Mouse (Mus musculus) lung, postnatal 0 days (tissue): ENCODE results near the gene Csf2. TPM values are rescaled to one million over a fixed set of nuclear protein-coding genes. Genes with fewer than 3 reads are reported as not detected.

Source experiments
- ATAC-seq: fragments of 200-750 bp; cut with Nextera tagmentation; 2 replicates; pipeline ENCODE4 v1.8.0; 2017; ENCODE audit warnings: moderate library complexity
- DNase-seq: peaks from one replicate; pipeline ENCODE4 v3.0.0-alpha.2; 2016; ENCODE audit warnings: low spot score
- H3K27ac ChIP-seq: fragments of 300-500 bp; sonication (generic); 2 replicates; pipeline ENCODE4 v1.5.1; 2014; ENCODE audit warnings: antibody characterized with exemption, mild to moderate bottlenecking, low read length, mixed read lengths
- H3K27me3 ChIP-seq: fragments of 300-500 bp; sonication (generic); replicated peaks from 2 replicates; pipeline ENCODE4 v1.6.1; 2014; ENCODE audit warnings: low read length, mixed read lengths; ENCODE audit not compliant: insufficient read depth
- H3K36me3 ChIP-seq: fragments of 300-500 bp; sonication (generic); 2 replicates; pipeline ENCODE4 v1.6.1; 2014; ENCODE audit warnings: low read length, mixed read lengths; ENCODE audit not compliant: insufficient read depth
- H3K4me1 ChIP-seq: fragments of 300-500 bp; sonication (generic); 2 replicates; pipeline ENCODE4 v1.6.1; 2014; ENCODE audit warnings: antibody characterized with exemption, low read depth, low read length, mixed read lengths; ENCODE audit not compliant: insufficient read depth
- H3K4me2 ChIP-seq: fragments of 300-500 bp; sonication (generic); replicated peaks from 2 replicates; pipeline ENCODE4 v1.6.1; 2014; ENCODE audit warnings: low read depth, mild to moderate bottlenecking, low read length, moderate library complexity, mixed read lengths
- H3K4me3 ChIP-seq: fragments of 300-500 bp; sonication (generic); 2 replicates; pipeline ENCODE4 v1.5.1; 2014; ENCODE audit warnings: low read depth, low read length
- H3K9ac ChIP-seq: fragments of 300-500 bp; sonication (generic); replicated peaks from 2 replicates; pipeline ENCODE4 v1.6.1; 2014; ENCODE audit warnings: low read depth, mild to moderate bottlenecking
- H3K9me3 ChIP-seq: fragments of 300-500 bp; sonication (generic); 2 replicates; pipeline ENCODE4 v1.6.1; 2016; ENCODE audit warnings: low read length, mixed read lengths
- CTCF ChIP-seq: IDR thresholded peaks from 2 replicates; pipeline ENCODE4 v1.5.1; 2016; ENCODE audit warnings: antibody characterized with exemption, mild to moderate bottlenecking
- EP300 ChIP-seq: IDR thresholded peaks from 2 replicates; pipeline ENCODE4 v1.6.1; 2016; ENCODE audit warnings: antibody characterized with exemption, mild to moderate bottlenecking, control low read depth
- WGBS: fragments of 180-500 bp; shearing (Covaris S2); extraction: QIAGEN DNeasy Blood & Tissue Kit; methylation state at CpG from one replicate; pipeline ENCODE4 v1.1.7; 2014; 5-methylcytosine and 5-hydroxymethylcytosine counted together
- polyA plus RNA-seq: library from polyadenylated mRNA; unstranded; fragments of >200 nt; fragmentation: Nextera tagmentation; extraction: Ambion mirVana; gene quantifications from 2 replicates; pipeline ENCODE4 v1.2.1, GENCODE M21; 2015

Csf2 gene
- polyA plus RNA-seq, 1 experiment from 2014 or later = 16.9 TPM

DNA sequence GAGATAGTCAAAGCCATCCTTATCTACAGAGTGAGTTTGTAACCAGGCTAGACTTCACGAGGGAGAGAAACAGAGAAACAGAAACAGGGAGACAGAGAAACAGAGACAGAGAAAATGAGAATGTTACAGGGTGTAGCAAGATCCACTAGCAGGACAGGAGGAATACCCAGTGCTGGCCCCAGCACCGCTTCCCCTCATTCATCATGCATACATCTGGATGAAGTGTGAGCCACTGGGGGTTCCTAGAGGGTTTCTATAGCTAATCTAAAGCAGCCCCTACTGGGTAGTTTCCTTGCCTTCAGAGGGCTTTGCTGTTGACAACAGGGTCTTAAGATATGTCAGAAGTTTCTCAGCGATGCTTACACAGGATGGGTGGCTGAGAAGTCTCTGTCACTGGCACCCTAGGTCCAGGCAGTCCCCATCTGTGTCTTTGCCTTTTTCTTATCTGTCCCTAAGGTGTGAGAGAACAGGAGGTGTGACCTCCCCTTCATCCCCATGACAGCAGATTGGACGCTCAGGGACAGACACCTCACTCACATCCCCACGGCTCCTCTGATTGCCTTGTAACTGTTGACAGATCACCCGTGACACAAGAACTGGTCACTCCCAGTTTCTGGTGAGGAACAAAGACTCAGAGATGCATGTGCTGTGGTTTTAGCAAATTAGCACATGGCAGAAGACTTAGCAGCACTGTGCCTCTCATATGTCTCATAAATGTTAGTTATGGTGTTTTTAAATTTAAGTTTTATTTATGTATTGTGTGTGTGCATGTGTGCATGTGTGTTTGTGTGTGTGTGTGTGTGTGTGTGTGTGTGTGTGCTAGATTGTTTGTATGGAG lies 29.3 kb downstream of the Csf2 start:
- no peaks in the 10 kb centered on the region for H3K27me3 ChIP-seq
- DNase-seq (no peak), ATAC-seq (0 out of 2 replicates have a peak, but pooled peaks have one; percentile 17)
- no peaks in the 10 kb centered on the region for H3K4me1 ChIP-seq
- WGBS = 27% methylated on average over 6 of the region's 6 CpGs
- H3K9me3 ChIP-seq = no peaks in the 10 kb centered on the region
- TF ChIP-seq EP300 (no peak), CTCF (no peak)
- H3K4me2 ChIP-seq = no peak overlapping the region
- no peak overlapping the region for H3K4me3 ChIP-seq
- no peaks in the 10 kb centered on the region for H3K36me3 ChIP-seq
- no peak overlapping the region for H3K27ac ChIP-seq
- no peak overlapping the region for H3K9ac ChIP-seq

DNA sequence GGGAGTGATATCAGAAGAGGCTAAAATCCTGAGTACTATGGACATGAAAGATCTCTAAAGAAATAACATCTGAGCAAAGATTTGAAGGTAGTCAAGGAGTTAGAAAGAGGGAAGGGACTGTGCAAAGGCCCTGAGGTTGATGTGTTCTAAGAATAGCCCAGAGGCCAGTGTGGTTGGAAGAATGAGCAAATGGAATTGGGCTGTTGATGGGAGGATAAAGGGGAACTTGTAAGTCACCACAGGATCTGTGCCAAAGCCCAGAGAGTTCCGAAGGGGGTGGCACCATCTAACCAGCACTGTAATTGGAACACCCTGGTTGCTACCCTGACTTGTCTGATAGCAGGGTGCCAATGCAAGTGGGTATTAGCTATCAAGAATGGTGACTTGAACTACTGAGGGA lies 30.3 kb downstream of the Csf2 start:
- 73% methylated on average over 1 of the region's 1 CpGs for WGBS
- Histone ChIP-seq H3K4me3 (no peak overlapping the region), H3K27me3 (no peaks in the 10 kb centered on the region), H3K4me1 (no peaks in the 10 kb centered on the region), H3K4me2 (no peak overlapping the region), H3K27ac (no peak overlapping the region), H3K36me3 (no peaks in the 10 kb centered on the region), H3K9ac (no peak overlapping the region), H3K9me3 (no peaks in the 10 kb centered on the region)
- ATAC-seq (no peak), DNase-seq (no peak)
- TF ChIP-seq CTCF (no peak), EP300 (no peak)

DNA sequence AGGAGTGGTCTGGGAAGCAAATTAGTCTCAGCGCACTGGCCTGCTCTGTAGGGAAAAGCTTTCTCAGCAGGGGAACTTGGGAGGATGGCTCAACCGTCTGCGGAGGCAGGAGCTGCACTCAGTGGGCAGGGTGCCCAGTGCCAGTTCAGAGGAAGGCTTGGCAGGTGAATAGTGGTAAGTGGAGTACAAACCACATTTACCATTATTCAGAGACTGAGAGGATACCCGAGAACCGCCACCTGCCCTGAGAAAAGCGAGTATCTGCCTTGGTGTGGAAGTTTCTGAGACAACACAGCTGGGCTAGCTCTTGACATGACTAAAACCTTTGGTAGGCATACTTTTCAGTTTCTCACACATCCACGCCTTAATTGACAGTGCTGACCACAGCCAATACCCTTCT lies 32.1 kb downstream of the Csf2 start:
- no peaks in the 10 kb centered on the region for H3K27me3 ChIP-seq
- no peaks in the 10 kb centered on the region for H3K36me3 ChIP-seq
- H3K27ac ChIP-seq = no peak overlapping the region
- no peak for ATAC-seq
- no peak for DNase-seq
- 59% methylated on average over 7 of the region's 7 CpGs for WGBS
- no peak overlapping the region for H3K4me2 ChIP-seq
- TF ChIP-seq CTCF (no peak), EP300 (no peak)
- H3K4me3 ChIP-seq = no peak overlapping the region
- no peaks in the 10 kb centered on the region for H3K4me1 ChIP-seq
- no peaks in the 10 kb centered on the region for H3K9me3 ChIP-seq
- H3K9ac ChIP-seq = no peak overlapping the region

DNA sequence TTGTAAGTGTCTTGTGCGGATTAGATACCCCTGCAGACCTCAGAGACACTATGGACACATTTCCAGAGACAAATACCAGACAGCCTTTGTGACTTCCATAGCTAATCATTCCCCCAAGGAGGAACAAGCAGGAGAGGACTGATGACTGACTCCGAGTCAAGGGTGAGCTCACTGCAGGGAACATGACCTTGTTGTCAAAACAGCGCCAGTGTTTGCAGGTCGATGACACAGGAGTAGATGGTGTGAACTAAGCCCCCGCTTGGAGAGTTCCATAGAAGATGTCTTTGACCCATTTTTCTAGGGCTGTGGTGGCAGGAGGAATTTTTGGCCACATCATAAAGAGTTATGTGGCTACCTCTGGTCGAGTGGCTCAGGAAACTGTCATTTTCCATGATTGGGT lies 33.4 kb downstream of the Csf2 start:
- TF ChIP-seq EP300 (no peak), CTCF (no peak)
- Histone ChIP-seq H3K27me3 (no peaks in the 10 kb centered on the region), H3K9me3 (no peaks in the 10 kb centered on the region), H3K27ac (no peak overlapping the region), H3K4me1 (no peaks in the 10 kb centered on the region), H3K9ac (no peak overlapping the region), H3K4me2 (no peak overlapping the region), H3K36me3 (no peaks in the 10 kb centered on the region), H3K4me3 (no peak overlapping the region)
- ATAC-seq (no peak), DNase-seq (no peak)
- WGBS = 71% methylated on average over 6 of the region's 6 CpGs

DNA sequence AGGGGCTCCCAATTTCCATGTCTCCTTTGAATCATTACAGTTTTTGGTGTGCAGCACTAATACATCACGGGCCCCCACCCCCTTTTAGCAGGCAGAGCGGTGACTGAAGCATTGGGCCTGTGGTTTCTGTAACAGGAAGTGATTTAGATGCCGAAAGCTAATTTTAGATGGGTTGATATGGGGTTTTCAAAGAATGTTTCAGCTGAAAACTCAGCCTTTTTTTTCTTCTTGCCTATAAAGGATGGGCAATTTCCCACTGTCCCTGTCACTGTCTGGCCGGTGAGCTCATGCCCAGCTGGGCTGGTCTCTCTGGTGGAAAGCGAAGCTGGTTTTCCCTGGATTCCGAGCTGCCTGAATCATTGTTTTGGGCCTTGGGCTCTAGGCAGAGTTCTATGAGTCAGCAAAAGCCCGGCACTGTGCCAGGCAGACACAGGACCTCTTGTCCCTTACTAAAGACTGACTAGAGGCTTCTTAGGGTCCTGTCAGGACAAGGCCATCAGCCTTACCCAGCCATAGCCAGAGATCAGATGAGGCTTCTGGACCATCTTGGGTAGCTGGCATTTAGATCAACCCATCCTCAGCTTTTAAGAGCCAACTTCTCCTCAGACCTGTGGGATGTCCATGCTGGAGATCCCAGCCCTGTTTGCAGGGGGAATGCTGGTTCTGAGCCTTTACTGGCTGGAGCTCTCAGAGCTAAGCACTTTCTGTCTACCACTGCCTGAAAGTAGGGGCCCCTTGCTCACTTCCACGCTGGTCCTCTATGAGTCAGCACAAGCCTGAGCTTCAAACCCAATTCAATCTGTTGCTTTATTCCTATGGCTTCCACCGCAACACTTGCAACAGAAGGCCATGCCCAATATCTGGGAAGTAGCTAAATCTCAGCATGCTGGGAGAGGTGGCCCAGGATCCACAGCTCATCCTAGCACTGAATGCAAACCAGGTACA lies 34.7 kb downstream of the Csf2 start:
- ATAC-seq = peak; percentile 74
- Histone ChIP-seq H3K4me1 (no peaks in the 10 kb centered on the region), H3K36me3 (no peaks in the 10 kb centered on the region), H3K27me3 (no peaks in the 10 kb centered on the region), H3K4me2 (no peak overlapping the region), H3K9ac (no peak overlapping the region), H3K9me3 (no peaks in the 10 kb centered on the region), H3K4me3 (no peak overlapping the region), H3K27ac (no peak overlapping the region)
- TF ChIP-seq EP300 (no peak), CTCF (no peak)
- 58% methylated on average over 9 of the region's 9 CpGs for WGBS
- DNase-seq = peak; percentile 60

DNA sequence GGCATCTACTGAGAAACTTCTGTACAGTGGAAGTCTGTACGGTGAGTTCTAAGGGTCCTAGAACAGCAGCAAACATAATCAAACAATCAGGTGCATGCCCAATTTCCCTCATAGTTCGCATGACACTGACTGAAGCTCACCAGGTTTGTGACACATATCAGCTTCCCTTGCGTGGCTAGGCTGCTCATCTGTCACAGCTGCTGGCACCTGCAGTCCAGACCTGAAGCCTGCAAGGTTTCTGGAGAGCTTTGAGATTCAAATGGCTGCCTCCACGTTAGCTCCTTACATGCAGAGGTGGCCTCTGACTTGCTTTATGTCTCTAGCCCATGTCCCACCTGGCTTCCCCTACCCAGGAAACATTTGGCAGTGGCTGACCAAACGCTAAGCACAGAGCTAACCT lies 35.8 kb downstream of the Csf2 start:
- TF ChIP-seq EP300 (no peak), CTCF (no peak)
- Histone ChIP-seq H3K9me3 (no peaks in the 10 kb centered on the region), H3K27ac (no peak overlapping the region), H3K4me2 (no peak overlapping the region), H3K36me3 (no peaks in the 10 kb centered on the region), H3K27me3 (no peaks in the 10 kb centered on the region), H3K4me3 (no peak overlapping the region), H3K9ac (no peak overlapping the region), H3K4me1 (no peaks in the 10 kb centered on the region)
- ATAC-seq (no peak), DNase-seq (no peak)
- 83% methylated on average over 5 of the region's 5 CpGs for WGBS
